Mouse (Mus musculus) liver, postnatal 0 days (tissue): ENCODE measurements around the gene Pmvk.

Source experiments
- CTCF ChIP-seq: sonication (generic); IDR thresholded peaks from 2 replicates; pipeline ENCODE4 v1.5.1; 2016; ENCODE audit warnings: antibody characterized with exemption, low read depth
- EP300 ChIP-seq: IDR thresholded peaks from 2 replicates; pipeline ENCODE4 v1.6.1; 2016; ENCODE audit warnings: antibody characterized with exemption, low read depth, mild to moderate bottlenecking

- TF ChIP-seq CTCF (no peak), EP300 (no peak)
These were observed 38.2 kb upstream of the Pmvk start for GRCm38 (mm10) chr3:89416158-89416557.
